ENCODE assay signal across 8 mouse cellular contexts in genomic region chr2:127667843-127668506, GRCm38 (mm10). TPM values are rescaled to one million over a fixed set of nuclear protein-coding genes. Genes with fewer than 3 reads are reported as not detected.
DNase-seq lines count a peak whose midpoint lies in the region; ATAC-seq and TF ChIP-seq lines count a peak whose summit lies in the region.

No protein-coding gene starts in this region.

- no peak overlapping the region for H3K4me3 ChIP-seq in hindbrain, postnatal 0 days (ENCODE audit: low read length)
- no peak overlapping the region for H3K4me3 ChIP-seq in hindbrain, embryonic 13.5 days
- H3K4me3 ChIP-seq in stomach, postnatal 0 days (ENCODE audit: low read depth, low read length): no peak overlapping the region
- no peak overlapping the region for H3K4me3 ChIP-seq in kidney, embryonic 15.5 days (replicated peaks)

- no peaks in the 10 kb centered on the region for H3K4me1 ChIP-seq in hindbrain, postnatal 0 days (ENCODE audit: insufficient read depth, low read length)
- H3K4me1 ChIP-seq in hindbrain, embryonic 13.5 days (replicated peaks): no peaks in the 10 kb centered on the region
- no peaks in the 10 kb centered on the region for H3K4me1 ChIP-seq in stomach, postnatal 0 days (replicated peaks; ENCODE audit: control insufficient read depth, insufficient read depth)
- no peaks in the 10 kb centered on the region for H3K4me1 ChIP-seq in kidney, embryonic 15.5 days

- ATAC-seq in hindbrain, postnatal 0 days: no peak
- ATAC-seq in hindbrain, embryonic 13.5 days (ENCODE audit: low FRiP score): no peak
- 0 out of 2 replicates have a peak, but pooled peaks have one; percentile 56 for ATAC-seq in stomach, postnatal 0 days (ENCODE audit: low FRiP score, low TSS enrichment)
- ATAC-seq in kidney, embryonic 15.5 days (replicated peaks; ENCODE audit: low FRiP score): no peak

- H3K4me2 ChIP-seq in hindbrain, postnatal 0 days (ENCODE audit: low read depth, low read length): no peak overlapping the region
- no peak overlapping the region for H3K4me2 ChIP-seq in hindbrain, embryonic 13.5 days
- no peak overlapping the region for H3K4me2 ChIP-seq in stomach, postnatal 0 days (replicated peaks; ENCODE audit: low read depth)
- no peak overlapping the region for H3K4me2 ChIP-seq in kidney, embryonic 15.5 days

- no peaks in the 10 kb centered on the region for H3K27me3 ChIP-seq in hindbrain, postnatal 0 days (ENCODE audit: insufficient read depth, low read length)
- H3K27me3 ChIP-seq in hindbrain, embryonic 13.5 days: no peaks in the 10 kb centered on the region
- no peaks in the 10 kb centered on the region for H3K27me3 ChIP-seq in stomach, postnatal 0 days (ENCODE audit: control insufficient read depth, insufficient read depth, low read length)
- H3K27me3 ChIP-seq in kidney, embryonic 15.5 days: no peaks in the 10 kb centered on the region; the same call in 1 of the 2 replicates

- peak; percentile 72 for DNase-seq in hindbrain, postnatal 0 days (ENCODE audit: low spot score)
- DNase-seq in urinary bladder, adult 2 months (ENCODE audit: low spot score): peak; percentile 2
- DNase-seq in urinary bladder, postnatal 4 days (ENCODE audit: low spot score in 2 of 2): no peak
- peak; percentile 65 for DNase-seq in cerebellum, postnatal 14 days
- no peak for DNase-seq in stomach, postnatal 0 days (ENCODE audit: low spot score)
- no peak for DNase-seq in kidney, adult 8-10 months

- H3K27ac ChIP-seq in hindbrain, postnatal 0 days: no peak overlapping the region
- no peak overlapping the region for H3K27ac ChIP-seq in hindbrain, embryonic 13.5 days
- no peak overlapping the region for H3K27ac ChIP-seq in stomach, postnatal 0 days (replicated peaks)
- H3K27ac ChIP-seq in kidney, embryonic 15.5 days: no peak overlapping the region

- WGBS in hindbrain, postnatal 0 days: 19% methylated on average over 2 of the region's 2 CpGs
- 17% methylated on average over 2 of the region's 2 CpGs for WGBS in hindbrain, embryonic 13.5 days
- 26% methylated on average over 2 of the region's 2 CpGs for WGBS in stomach, postnatal 0 days
- WGBS in kidney, embryonic 15.5 days: 15% methylated on average over 2 of the region's 2 CpGs

- TF ChIP-seq CTCF in hindbrain, postnatal 0 days (IDR thresholded peaks at IDR 0.05; ENCODE audit: low read depth): peak; percentile 74
- peak; percentile 84 for TF ChIP-seq CTCF in stomach, postnatal 0 days (IDR thresholded peaks at IDR 0.05; ENCODE audit: low read depth)

- no peaks in the 10 kb centered on the region for H3K36me3 ChIP-seq in hindbrain, postnatal 0 days (ENCODE audit: insufficient read depth, low read length)
- no peaks in the 10 kb centered on the region for H3K36me3 ChIP-seq in hindbrain, embryonic 13.5 days
- no peaks in the 10 kb centered on the region for H3K36me3 ChIP-seq in stomach, postnatal 0 days (ENCODE audit: control insufficient read depth, insufficient read depth, low read length)
- H3K36me3 ChIP-seq in kidney, embryonic 15.5 days: no peaks in the 10 kb centered on the region

- TF ChIP-seq EP300 in stomach, postnatal 0 days (optimal IDR thresholded peaks at IDR 0.05): no peak

- no peaks in the 10 kb centered on the region for H3K9me3 ChIP-seq in hindbrain, postnatal 0 days (ENCODE audit: low read length)
- no peaks in the 10 kb centered on the region for H3K9me3 ChIP-seq in hindbrain, embryonic 13.5 days
- H3K9me3 ChIP-seq in stomach, postnatal 0 days (ENCODE audit: control insufficient read depth, low read length): no peaks in the 10 kb centered on the region
- no peaks in the 10 kb centered on the region for H3K9me3 ChIP-seq in kidney, embryonic 15.5 days (replicated peaks)

- H3K9ac ChIP-seq in hindbrain, postnatal 0 days (replicated peaks; ENCODE audit: low read length): no peak overlapping the region
- H3K9ac ChIP-seq in hindbrain, embryonic 13.5 days: no peak overlapping the region
- no peak overlapping the region for H3K9ac ChIP-seq in stomach, postnatal 0 days (ENCODE audit: low read length)
- no peak overlapping the region for H3K9ac ChIP-seq in kidney, embryonic 15.5 days

RNA-seq across cellular contexts. Expression of gene Mal, which starts 11.5 kb away (rescaled TPM):
- total RNA-seq in hindbrain, postnatal 0 days (2014; rRNA removed): 3.2 and 4.3 TPM in 2 replicates
- polyA plus RNA-seq in hindbrain, postnatal 0 days (2015; fragmentation: Nextera tagmentation; extraction: Ambion mirVana): 4.8 and 5.2 TPM in 2 replicates
- polyA plus RNA-seq in hindbrain, embryonic 13.5 days (2015; fragmentation: Nextera tagmentation; extraction: Ambion mirVana): 2.6 and 2.7 TPM in 2 replicates
- polyA plus RNA-seq in urinary bladder, adult 2 months (2012; rRNA removed): 113 and 133 TPM in 2 replicates
- polyA plus RNA-seq in stomach, postnatal 0 days (2015; fragmentation: Nextera tagmentation; extraction: Ambion mirVana): 192 and 213 TPM in 2 replicates
- 38.4 and 47.3 TPM in 2 replicates for polyA plus RNA-seq in kidney, embryonic 15.5 days (2015; fragmentation: Nextera tagmentation; extraction: Ambion mirVana)

Comparison
In these comparisons a context has a peak if more than half of its experiments do, and no peak if none do; other contexts are left out.
1. DNase-seq: peak in hindbrain, postnatal 0 days (single experiment), urinary bladder, adult 2 months (single experiment) and cerebellum, postnatal 14 days (2 of 2); none in urinary bladder, postnatal 4 days (0 of 2), stomach, postnatal 0 days (single experiment) and kidney, adult 8-10 months (0 of 2).